Mouse (Mus musculus): ENCODE results near the gene Nipa1. TPM values are rescaled to one million over a fixed set of nuclear protein-coding genes. Genes with fewer than 3 reads are reported as not detected.

Nipa1 gene
- polyA plus RNA-seq, 1 experiment from 2014 or later: 6.8 TPM

DNA sequence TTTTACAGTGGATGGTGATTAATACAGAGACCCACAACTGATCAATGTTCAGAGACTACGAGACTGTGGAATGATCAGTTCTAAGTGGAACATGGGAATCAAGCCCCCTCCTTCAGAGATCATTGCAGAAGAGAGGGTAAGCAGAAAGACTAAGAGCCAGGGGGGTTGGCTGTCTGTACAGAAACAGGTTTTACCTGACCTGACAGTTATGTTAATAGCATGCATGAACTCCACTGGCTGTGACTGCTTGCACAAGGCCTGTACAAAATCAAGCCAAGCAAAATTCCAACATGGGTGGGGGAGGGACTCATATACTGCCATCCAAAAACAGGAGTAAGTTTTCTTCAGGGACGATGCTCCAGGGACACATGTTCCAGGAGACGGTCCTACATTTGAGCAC lies 28.6 kb downstream of the Nipa1 start:
- no peaks in the 10 kb centered on the region for H3K36me3 ChIP-seq
- H3K9me3 ChIP-seq: no peaks in the 10 kb centered on the region
- DNase-seq (ENCODE audit: low spot score): no peak
- 86% methylated on average over 3 of the region's 3 CpGs for WGBS
- H3K4me1 ChIP-seq: no peaks in the 10 kb centered on the region
- H3K27ac ChIP-seq: no peak overlapping the region
- no peaks in the 10 kb centered on the region for H3K27me3 ChIP-seq (ENCODE audit: insufficient read depth, poor library complexity, severe bottlenecking)
- no peak overlapping the region for H3K4me3 ChIP-seq

DNA sequence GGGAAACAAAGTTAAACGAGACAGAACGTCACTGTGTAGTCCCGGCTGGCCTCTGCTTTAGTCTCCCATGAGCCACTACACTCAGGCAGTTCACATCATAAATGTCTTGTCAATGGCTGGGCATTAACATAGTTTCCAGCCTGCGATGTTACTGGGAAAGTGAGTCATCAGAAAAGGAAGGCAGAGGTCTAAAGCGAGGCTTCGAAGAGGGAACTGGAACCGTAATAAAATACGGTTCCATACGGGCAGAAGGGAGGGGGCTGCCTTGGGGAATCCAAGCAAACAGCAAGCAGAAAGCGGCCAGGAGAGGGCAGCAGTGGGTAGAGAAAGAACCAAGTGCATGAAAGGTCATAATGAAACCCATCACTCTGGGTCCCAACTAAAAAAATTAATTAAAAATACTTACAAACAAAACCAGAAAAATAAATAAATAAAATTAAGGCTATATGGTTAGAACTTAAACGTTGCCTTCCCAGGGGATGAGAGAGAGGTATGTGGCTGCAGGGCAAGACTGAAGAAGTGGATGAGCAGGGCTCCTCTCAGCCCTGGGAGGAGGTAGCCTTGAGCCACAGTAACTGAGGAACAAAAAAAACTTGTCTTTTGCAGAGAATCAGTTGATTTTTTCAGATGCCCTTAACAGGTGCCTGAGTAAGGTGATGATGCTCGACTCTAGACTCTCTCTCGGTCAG lies 33.1 kb downstream of the Nipa1 start:
- Histone ChIP-seq H3K4me3 (peak overlapping the region; percentile 38), H3K4me1 (no peaks in the 10 kb centered on the region), H3K27me3 (ENCODE audit: insufficient read depth, poor library complexity, severe bottlenecking) (no peaks in the 10 kb centered on the region), H3K27ac (no peak overlapping the region), H3K9me3 (no peaks in the 10 kb centered on the region), H3K36me3 (no peaks in the 10 kb centered on the region)
- 37% methylated on average over 13 of the region's 13 CpGs for WGBS
- peak; percentile 86 for DNase-seq (ENCODE audit: low spot score)

DNA sequence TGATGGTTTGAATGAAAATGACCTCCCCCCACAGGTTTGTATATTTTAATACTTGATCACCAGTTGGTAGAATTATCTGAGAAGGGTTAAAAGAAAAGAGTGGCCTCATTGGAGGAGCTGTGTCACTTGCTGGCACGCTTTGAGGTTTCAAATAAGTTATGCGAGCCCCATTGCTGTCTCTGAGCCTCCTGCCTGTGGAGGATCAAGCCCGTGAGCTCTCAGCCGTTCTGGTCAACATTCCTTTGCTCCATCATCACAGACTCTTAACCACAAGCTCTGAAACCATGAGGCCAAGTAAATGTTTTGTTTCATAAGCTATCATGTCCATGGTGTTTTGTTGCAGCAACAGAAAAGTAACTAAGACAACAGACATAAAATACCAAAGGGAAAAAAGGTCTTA lies 35.0 kb downstream of the Nipa1 start:
- 82% methylated on average over 4 of the region's 4 CpGs for WGBS
- Histone ChIP-seq H3K27ac (no peak overlapping the region), H3K27me3 (ENCODE audit: insufficient read depth, poor library complexity, severe bottlenecking) (no peaks in the 10 kb centered on the region), H3K36me3 (peaks cover 3% of the 10 kb centered on the region), H3K4me1 (no peaks in the 10 kb centered on the region), H3K9me3 (no peaks in the 10 kb centered on the region), H3K4me3 (no peak overlapping the region)
- DNase-seq (ENCODE audit: low spot score): no peak

DNA sequence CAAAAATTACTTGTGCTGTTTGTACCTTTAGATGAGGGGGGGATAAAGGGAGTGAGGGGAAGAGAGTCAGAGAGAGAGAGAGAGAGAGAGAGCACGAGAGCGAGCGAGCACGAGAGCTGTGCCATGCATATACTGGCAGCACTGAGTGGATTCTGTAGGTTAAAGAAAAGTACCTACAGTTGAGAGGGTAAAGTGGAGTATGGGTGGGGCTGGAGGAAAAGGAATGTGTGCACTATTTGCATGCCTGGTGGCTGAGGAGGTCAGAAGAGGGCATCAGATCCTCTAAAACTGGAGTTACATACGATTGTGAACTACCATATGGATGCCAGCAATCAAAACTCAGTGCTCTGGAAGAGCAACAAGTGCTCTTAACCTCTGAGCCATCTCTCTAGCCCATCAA lies 36.6 kb downstream of the Nipa1 start:
- H3K4me1 ChIP-seq: no peaks in the 10 kb centered on the region
- no peak overlapping the region for H3K27ac ChIP-seq
- H3K27me3 ChIP-seq (ENCODE audit: insufficient read depth, poor library complexity, severe bottlenecking): no peaks in the 10 kb centered on the region
- H3K9me3 ChIP-seq: no peaks in the 10 kb centered on the region
- peaks cover 11% of the 10 kb centered on the region for H3K36me3 ChIP-seq
- WGBS: 90% methylated on average over 5 of the region's 5 CpGs
- no peak overlapping the region for H3K4me3 ChIP-seq
- no peak for DNase-seq (ENCODE audit: low spot score)

DNA sequence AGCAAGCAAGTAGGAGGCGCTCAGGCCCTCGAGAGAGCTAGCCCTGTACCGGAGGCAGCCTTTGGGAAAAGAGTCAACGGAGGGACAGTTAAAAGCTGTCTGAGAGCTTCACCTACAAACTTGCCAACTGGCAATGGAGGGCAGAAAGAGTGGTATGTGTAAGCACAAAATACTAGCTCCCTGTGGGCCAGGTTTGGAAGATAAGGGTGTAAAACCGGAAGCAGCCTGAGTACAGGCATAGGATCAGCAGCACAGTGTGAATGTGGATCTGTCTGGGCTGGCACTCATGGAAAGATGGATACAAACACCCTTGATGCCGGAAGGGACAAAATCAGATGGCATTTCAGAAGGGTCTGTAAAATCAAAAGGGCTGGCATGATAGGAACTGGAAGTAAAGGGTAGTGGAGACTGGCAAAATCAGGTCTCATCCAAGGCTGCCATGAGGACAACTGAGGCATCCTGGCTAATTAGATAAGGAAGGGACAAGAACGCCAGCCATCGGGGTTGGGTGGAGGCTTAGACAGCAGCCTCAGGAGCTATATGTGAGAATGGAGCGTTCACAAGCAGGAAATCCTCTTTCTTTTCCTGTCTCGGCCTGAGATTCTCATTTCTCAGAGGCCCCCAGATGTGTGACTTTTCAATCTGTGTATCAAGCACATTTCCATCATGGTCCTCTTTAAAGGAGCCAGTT lies 37.6 kb downstream of the Nipa1 start:
- Histone ChIP-seq H3K27me3 (ENCODE audit: insufficient read depth, poor library complexity, severe bottlenecking) (no peaks in the 10 kb centered on the region), H3K27ac (no peak overlapping the region), H3K4me1 (no peaks in the 10 kb centered on the region), H3K4me3 (no peak overlapping the region), H3K9me3 (no peaks in the 10 kb centered on the region), H3K36me3 (peaks cover 11% of the 10 kb centered on the region)
- WGBS: 76% methylated on average over 10 of the region's 10 CpGs
- no peak for DNase-seq (ENCODE audit: low spot score)

DNA sequence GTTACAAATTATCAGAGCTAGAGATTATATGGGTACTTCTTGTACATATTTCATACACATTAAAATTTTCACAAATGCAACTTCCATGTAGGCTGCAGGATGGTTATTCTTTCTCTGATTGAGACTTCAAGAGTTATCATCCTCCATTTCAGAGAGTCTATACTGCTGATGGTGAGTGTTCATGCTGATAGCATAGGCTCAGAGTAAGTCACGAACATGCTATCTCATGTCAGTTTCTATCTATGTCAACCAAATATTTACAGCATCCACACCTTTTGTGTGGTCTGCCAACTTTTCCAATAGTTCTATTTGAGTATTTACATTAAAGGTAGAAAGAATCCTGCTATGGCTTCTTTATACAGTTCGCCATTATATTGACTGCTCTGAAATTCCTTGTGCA lies 38.2 kb downstream of the Nipa1 start:
- H3K4me3 ChIP-seq: no peak overlapping the region
- peaks cover 11% of the 10 kb centered on the region for H3K36me3 ChIP-seq
- no peaks in the 10 kb centered on the region for H3K27me3 ChIP-seq (ENCODE audit: insufficient read depth, poor library complexity, severe bottlenecking)
- no peaks in the 10 kb centered on the region for H3K4me1 ChIP-seq
- H3K9me3 ChIP-seq: no peaks in the 10 kb centered on the region
- no peak overlapping the region for H3K27ac ChIP-seq
- WGBS: 76% methylated on average over 2 of the region's 2 CpGs
- no peak for DNase-seq (ENCODE audit: low spot score)

DNA sequence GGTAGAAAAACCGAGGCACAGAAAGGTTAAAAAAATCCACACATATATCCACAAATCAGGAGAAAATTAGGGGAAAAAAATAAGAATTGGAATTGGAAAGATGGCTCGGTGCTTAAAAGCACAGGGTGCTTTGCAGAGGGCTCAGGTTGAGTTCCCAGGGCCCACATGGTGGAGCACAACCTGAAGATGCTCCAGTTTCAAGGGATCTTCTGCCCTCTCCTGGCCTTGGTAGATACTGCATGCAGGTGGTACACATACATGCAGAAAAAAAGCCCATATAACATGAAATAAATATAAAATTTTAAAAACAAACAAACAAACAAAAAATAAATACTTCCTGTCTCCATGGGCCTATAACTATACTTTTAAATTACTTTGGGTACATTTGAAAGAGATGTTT lies 45.3 kb downstream of the Nipa1 start:
- Histone ChIP-seq H3K9me3 (no peaks in the 10 kb centered on the region), H3K4me1 (no peaks in the 10 kb centered on the region), H3K27ac (no peak overlapping the region), H3K4me3 (no peak overlapping the region), H3K27me3 (ENCODE audit: insufficient read depth, poor library complexity, severe bottlenecking) (no peaks in the 10 kb centered on the region), H3K36me3 (peaks cover 4% of the 10 kb centered on the region; the same call in 1 of the 2 replicates)
- 92% methylated on average over 2 of the region's 2 CpGs for WGBS
- no peak for DNase-seq (ENCODE audit: low spot score)

DNA sequence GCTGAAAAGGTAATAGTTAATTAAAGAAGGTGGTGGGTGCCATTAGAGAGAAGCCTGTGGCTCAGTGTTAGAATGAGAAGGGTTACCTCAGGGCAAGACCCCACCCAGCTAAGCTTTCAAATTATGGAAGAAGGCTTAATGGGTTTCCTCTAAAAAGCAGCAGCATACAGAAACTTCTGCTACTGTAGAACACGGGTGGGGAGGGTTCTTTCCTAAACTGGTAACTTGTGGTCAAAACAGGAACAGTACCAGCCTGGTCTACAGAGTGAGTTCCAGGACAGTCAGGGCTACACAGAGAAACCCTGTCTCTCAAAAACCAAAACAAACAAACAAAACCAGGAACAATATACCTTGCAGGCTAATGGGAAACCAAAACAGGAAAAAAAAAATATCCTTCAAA lies 50.3 kb downstream of the Nipa1 start:
- Histone ChIP-seq H3K36me3 (no peaks in the 10 kb centered on the region), H3K27me3 (ENCODE audit: insufficient read depth, poor library complexity, severe bottlenecking) (no peaks in the 10 kb centered on the region), H3K9me3 (no peaks in the 10 kb centered on the region), H3K4me1 (peaks cover 5% of the 10 kb centered on the region; the same call in 1 of the 2 replicates), H3K4me3 (no peak overlapping the region), H3K27ac (no peak overlapping the region)
- DNase-seq (ENCODE audit: low spot score): no peak
- WGBS: 71% methylated on average over 1 of the region's 1 CpGs

DNA sequence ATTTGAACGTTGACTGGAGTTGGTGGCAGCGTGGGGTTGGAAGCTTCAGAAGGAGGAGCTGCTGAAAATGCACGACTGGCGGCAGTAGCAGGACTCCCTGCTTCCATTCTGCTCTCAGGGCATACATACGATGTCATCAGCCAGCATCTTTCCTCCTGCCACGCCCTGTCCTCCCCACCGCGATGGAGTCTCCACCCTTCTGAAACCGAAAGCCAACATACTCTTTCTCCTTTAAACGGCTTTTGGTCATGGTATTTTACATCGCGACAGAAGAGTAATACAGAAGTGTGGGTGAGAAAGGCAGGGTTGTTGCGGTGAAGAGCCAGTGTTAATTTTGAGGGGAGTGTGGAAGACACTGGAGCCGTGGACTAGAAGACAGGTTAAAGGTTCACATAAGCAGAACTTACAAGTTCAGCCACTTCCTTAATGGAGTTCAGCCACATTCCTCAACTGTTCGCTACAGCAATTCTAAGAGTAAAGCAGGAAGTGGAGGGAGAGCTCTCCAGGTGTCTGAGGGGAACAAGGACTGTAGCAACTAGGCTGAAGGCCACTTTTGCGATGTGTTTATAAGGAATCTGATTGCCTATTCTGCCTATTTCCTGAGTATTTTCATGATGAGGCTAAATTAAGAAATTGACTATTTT lies 51.4 kb downstream of the Nipa1 start:
- Histone ChIP-seq H3K4me1 (peaks cover 5% of the 10 kb centered on the region; the same call in 1 of the 2 replicates), H3K4me3 (peak overlapping the region; percentile 47), H3K36me3 (no peaks in the 10 kb centered on the region), H3K27me3 (ENCODE audit: insufficient read depth, poor library complexity, severe bottlenecking) (no peaks in the 10 kb centered on the region), H3K9me3 (no peaks in the 10 kb centered on the region), H3K27ac (no peak overlapping the region)
- 32% methylated on average over 16 of the region's 16 CpGs for WGBS
- DNase-seq (ENCODE audit: low spot score): no peak

DNA sequence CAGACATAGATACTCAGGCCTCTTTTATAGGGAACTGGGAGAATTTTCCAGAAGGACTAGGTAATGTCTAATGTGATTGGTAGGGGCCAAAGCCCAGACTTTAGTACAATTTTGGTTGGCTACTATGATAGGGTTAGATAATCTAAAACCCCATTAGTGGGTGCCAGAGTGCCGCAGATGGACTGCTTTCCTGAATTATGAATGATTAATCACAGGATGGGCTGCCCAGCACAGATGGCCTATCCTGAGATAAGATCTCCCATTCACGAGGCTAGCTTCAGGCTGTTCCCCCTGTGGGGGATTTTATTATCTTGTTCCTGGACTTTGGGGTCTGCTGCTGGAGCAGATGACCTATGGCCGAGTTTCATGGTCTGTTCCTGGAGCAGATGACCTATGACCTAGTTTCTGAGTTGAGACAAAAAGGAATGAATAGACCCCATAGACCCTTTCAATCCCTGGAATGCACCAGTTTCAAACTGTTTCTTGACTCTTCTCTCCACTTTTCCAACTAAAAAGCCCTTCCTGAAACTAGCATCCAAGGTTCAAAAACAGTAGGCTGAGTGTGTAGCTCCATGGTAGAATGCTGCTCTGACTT lies 52.8 kb downstream of the Nipa1 start:
- H3K27ac ChIP-seq: no peak overlapping the region
- no peaks in the 10 kb centered on the region for H3K36me3 ChIP-seq
- H3K9me3 ChIP-seq: no peaks in the 10 kb centered on the region
- no peak overlapping the region for H3K4me3 ChIP-seq
- 37% methylated on average over 3 of the region's 3 CpGs for WGBS
- H3K27me3 ChIP-seq (ENCODE audit: insufficient read depth, poor library complexity, severe bottlenecking): no peaks in the 10 kb centered on the region
- no peak for DNase-seq (ENCODE audit: low spot score)
- H3K4me1 ChIP-seq: peaks cover 10% of the 10 kb centered on the region

DNA sequence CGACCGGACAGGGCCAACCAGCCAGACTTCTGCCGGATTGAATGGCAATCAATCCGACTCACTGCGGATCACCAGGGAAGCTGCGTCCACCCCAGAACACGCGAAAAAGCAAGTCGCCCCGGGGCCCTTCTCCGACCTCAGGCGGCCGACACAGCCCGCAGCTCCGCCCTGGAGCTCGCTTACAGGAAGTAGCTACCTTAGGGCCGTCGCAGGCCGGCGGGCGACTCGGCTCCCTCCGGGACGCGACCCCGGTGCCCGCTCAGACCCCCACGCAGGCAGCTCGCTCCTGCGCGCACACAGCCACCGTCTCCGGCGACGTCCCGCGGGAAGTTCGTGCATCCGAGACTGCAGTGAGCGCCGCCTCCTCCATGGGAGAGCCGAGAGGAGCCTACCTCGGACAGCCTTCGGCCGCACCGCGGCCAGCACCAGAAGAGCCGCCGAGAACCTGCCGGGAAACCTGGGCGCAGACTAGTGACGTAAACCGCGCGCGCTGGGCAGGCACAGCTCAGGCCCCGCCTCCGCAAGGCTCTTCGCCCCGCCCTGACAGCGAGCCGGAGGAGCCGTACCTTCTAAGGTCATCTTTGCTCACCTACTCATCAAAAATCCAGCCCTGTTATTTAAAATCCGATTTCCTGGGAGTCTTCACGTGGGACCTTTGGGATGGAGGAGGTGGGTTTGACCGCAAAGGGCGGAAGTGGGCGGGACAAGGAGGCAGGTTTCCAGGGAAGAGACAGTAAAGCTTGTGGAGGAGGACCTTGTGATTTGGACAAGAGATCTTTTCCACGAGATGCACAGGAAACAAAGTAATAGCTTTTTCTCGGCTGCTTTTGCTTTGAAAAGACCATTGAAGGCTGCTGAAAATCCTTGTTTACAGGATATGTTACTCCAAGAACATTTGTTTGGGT lies 57.5 kb downstream of the Nipa1 start, which contains the start of gene Nipa2:
Nipa2 (minus strand) TSS at position 473 of the 905 bp plus-strand sequence.
- Histone ChIP-seq H3K9me3 (no peaks in the 10 kb centered on the region), H3K27me3 (ENCODE audit: insufficient read depth, poor library complexity, severe bottlenecking) (no peaks in the 10 kb centered on the region), H3K27ac (peak within 1 kb of the TSS; percentile 97), H3K36me3 (peaks cover 3% of the 10 kb centered on the region; the same call in 1 of the 2 replicates), H3K4me1 (peaks cover 16% of the 10 kb centered on the region), H3K4me3 (peak within 1 kb of the TSS; percentile 95)
- under 1% methylated on average over 70 of the region's 70 CpGs for WGBS
- DNase-seq (ENCODE audit: low spot score): peak; percentile 97

DNA sequence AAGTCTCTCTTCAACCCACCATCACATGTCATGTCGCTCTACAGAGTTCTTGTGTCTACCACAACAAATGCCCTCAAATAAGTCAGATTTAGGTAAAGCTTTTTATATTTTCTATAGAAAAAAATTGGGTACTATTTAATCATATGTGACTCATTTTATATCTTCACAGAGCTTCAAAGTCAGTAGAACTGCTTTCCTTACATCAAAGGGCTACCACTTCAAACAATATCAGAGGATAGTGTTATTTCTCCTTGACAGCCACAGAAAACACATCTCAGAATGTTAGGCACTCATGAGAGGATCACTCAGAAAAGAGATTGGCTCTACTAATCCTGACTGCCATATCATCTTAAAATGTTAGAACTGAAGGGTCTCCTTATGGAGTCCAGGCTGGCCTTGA lies 59.2 kb downstream of the Nipa1 start:
- 98% methylated on average over 1 of the region's 1 CpGs for WGBS
- no peaks in the 10 kb centered on the region for H3K27me3 ChIP-seq (ENCODE audit: insufficient read depth, poor library complexity, severe bottlenecking)
- no peaks in the 10 kb centered on the region for H3K9me3 ChIP-seq
- H3K27ac ChIP-seq: no peak overlapping the region
- peaks cover 11% of the 10 kb centered on the region; the same call in 1 of the 2 replicates for H3K4me1 ChIP-seq
- no peak for DNase-seq (ENCODE audit: low spot score)
- peaks cover 12% of the 10 kb centered on the region for H3K36me3 ChIP-seq
- no peak overlapping the region; the same call in 1 of the 2 replicates for H3K4me3 ChIP-seq

Measured in heart, embryonic 10.5 days (tissue).